Mouse (Mus musculus) embryonic facial prominence, embryonic 14.5 days (tissue): ENCODE results near the gene Plcb4. TPM values are rescaled to one million over a fixed set of nuclear protein-coding genes. Genes with fewer than 3 reads are reported as not detected.

Experiments
- ATAC-seq: fragments of 200-750 bp; cut with Nextera tagmentation; 2 replicates; pipeline ENCODE4 v1.8.0; 2017; ENCODE audit warnings: low read depth, moderate number of reproducible peaks, moderate TSS enrichment
- DNase-seq: peaks from one replicate; pipeline ENCODE4 v3.0.0-alpha.2; 2015; ENCODE audit warnings: low spot score
- H3K27ac ChIP-seq: fragments of 300-500 bp; sonication (generic); replicated peaks from 2 replicates; pipeline ENCODE4 v1.5.1; 2014; ENCODE audit warnings: low read depth, mild to moderate bottlenecking, low read length, moderate library complexity
- H3K27me3 ChIP-seq: fragments of 300-500 bp; sonication (generic); replicated peaks from 2 replicates; pipeline ENCODE4 v1.6.1; 2014; ENCODE audit warnings: low read length; ENCODE audit not compliant: control insufficient read depth, insufficient read depth
- H3K36me3 ChIP-seq: fragments of 300-500 bp; sonication (generic); 2 replicates; pipeline ENCODE4 v1.6.1; 2014; ENCODE audit warnings: low read length, mixed read lengths; ENCODE audit not compliant: control insufficient read depth, insufficient read depth
- H3K4me1 ChIP-seq: fragments of 300-500 bp; sonication (generic); 2 replicates; pipeline ENCODE4 v1.6.1; 2014; ENCODE audit warnings: antibody characterized with exemption, low read length; ENCODE audit not compliant: control insufficient read depth, insufficient read depth
- H3K4me2 ChIP-seq: fragments of 300-500 bp; sonication (generic); 2 replicates; pipeline ENCODE4 v1.6.1; 2014; ENCODE audit warnings: low read depth, mild to moderate bottlenecking, low read length, moderate library complexity, mixed read lengths
- H3K4me3 ChIP-seq: fragments of 300-500 bp; sonication (generic); 2 replicates; pipeline ENCODE4 v1.5.1; 2014; ENCODE audit warnings: low read depth, mild to moderate bottlenecking, low read length
- H3K9ac ChIP-seq: fragments of 300-500 bp; sonication (generic); 2 replicates; pipeline ENCODE4 v1.6.1; 2014; ENCODE audit warnings: low read depth, mild to moderate bottlenecking, low read length, moderate library complexity, mixed read lengths
- H3K9me3 ChIP-seq: fragments of 300-500 bp; sonication (generic); 2 replicates; pipeline ENCODE4 v1.6.1; 2016; ENCODE audit warnings: low read length; ENCODE audit not compliant: control insufficient read depth
- WGBS: fragments of 180-500 bp; shearing (Covaris S2); extraction: QIAGEN DNeasy Blood & Tissue Kit; methylation state at CpG from one replicate; pipeline ENCODE4 v1.1.7; 2014; 5-methylcytosine and 5-hydroxymethylcytosine counted together
- polyA plus RNA-seq: library from polyadenylated mRNA; unstranded; fragments of >200 nt; fragmentation: Nextera tagmentation; extraction: Ambion mirVana; gene quantifications from 2 replicates; pipeline ENCODE4 v1.2.1, GENCODE M21; 2014

Plcb4 gene
- polyA plus RNA-seq, 1 experiment from 2014 or later = 20.8 TPM

DNA sequence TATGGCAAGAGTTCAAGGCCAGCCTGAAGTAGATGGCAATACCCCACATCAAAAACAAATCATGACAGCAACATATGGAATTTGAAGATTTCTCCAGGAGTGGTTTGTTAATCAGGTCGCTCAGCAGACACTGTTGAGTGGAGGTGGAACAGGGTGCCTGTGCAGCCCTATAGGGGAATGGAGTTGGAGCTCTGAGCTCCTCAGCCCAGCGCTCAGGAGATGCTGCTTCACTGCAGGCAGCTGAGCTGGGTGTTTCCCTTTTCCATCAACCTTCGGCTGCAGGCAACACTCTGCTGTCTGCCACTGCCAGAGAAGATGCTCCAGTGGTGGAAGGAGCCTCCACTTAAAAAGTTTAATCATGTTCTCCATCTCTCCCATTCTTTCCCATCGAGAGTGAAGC, 149.5 kb downstream of the Plcb4 start:
- 68% methylated on average over 4 of the region's 4 CpGs for WGBS
- no peak overlapping the region for H3K4me2 ChIP-seq
- no peak overlapping the region for H3K27ac ChIP-seq
- no peaks in the 10 kb centered on the region for H3K4me1 ChIP-seq
- H3K4me3 ChIP-seq = no peak overlapping the region
- no peak overlapping the region for H3K9ac ChIP-seq
- no peaks in the 10 kb centered on the region for H3K9me3 ChIP-seq
- H3K27me3 ChIP-seq = no peaks in the 10 kb centered on the region
- DNase-seq (no peak), ATAC-seq (no peak)
- no peaks in the 10 kb centered on the region for H3K36me3 ChIP-seq

DNA sequence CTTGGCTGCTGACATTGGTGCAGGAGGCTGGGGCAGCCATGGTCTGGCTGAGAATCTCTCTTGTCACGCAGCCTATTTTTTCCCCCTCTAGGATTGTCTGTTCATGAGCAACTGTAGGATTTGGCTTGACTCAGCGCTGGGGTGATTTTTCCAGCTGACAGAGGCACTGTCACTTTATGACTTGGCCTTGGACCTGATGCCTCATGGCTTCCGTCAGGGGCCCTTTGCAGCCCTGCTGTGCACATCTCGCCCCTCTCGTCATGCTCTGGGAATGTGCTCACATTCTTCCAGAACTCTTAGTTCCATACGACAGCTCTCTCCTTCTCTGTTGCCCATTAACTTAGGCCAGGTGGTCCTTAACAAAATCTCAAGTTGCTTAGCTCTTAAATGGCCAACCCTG, 152.0 kb downstream of the Plcb4 start:
- 65% methylated on average over 6 of the region's 6 CpGs for WGBS
- Histone ChIP-seq H3K36me3 (0 out of 2 replicates have a peak, but pooled peaks cover 5% of the 10 kb centered on the region), H3K27me3 (no peaks in the 10 kb centered on the region), H3K27ac (no peak overlapping the region), H3K4me1 (no peaks in the 10 kb centered on the region), H3K4me2 (no peak overlapping the region), H3K9ac (no peak overlapping the region), H3K9me3 (no peaks in the 10 kb centered on the region), H3K4me3 (no peak overlapping the region)
- DNase-seq (no peak), ATAC-seq (no peak)

DNA sequence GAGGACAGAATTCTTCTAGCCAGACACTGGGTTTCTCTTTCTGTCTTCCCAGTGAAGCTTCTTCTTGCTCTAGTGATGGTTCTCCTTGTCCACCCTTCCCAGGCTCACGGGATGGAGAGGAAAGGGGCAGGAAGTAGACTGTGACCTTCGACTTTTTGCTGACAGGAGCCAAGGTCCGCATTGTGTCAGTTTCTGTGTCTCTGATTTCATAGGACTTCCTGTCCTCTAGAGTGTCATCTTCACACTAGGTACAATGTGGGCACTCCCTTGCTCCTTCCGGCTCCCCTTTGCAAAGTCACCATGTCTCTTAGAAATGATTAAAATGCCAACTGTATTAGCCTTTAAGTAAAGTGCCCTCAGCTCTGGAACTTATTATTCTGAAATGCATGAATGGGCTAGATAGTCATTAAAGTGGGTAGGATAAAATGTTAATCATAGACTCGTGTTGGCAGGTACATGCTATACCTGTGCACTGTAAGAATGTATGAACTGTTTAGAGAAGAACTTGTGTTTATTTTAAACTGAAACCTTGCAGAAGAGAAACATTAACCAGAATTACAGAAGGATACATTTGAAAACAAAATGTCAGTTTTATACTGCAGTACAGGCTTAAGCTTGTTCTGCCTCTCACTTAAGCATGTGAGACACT, 152.8 kb downstream of the Plcb4 start:
- Histone ChIP-seq H3K9ac (no peak overlapping the region), H3K27me3 (no peaks in the 10 kb centered on the region), H3K4me2 (no peak overlapping the region), H3K9me3 (no peaks in the 10 kb centered on the region), H3K36me3 (0 out of 2 replicates have a peak, but pooled peaks cover 5% of the 10 kb centered on the region), H3K4me1 (no peaks in the 10 kb centered on the region), H3K27ac (no peak overlapping the region), H3K4me3 (no peak overlapping the region)
- ATAC-seq = no peak
- WGBS = 49% methylated on average over 5 of the region's 5 CpGs
- no peak for DNase-seq

DNA sequence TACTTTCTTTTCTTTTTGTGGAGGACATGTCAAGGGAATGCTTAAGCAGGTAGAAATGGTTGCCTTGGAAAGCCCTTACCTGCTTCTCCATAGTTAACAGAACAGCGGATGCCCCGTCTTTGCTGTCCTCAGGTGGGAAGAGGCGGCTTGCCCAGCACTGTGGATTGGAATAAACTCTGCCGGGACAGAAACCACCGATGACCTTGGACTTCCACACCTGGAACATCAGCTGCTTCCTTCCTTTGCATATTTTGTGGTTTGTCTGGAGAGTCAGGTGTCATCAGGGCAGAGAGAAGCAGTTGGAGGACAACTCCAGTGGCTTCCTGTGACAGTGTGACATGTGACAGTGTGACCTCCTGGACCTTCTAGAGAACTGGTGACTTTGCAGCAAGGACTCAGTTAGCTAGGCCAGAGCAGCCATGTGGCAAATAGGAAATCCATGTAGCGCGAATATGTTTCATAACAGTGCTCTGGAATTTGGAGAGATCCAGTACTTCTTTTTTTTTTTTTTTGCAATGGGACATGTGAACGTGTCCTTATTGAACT, 154.0 kb downstream of the Plcb4 start:
- Histone ChIP-seq H3K9me3 (no peaks in the 10 kb centered on the region), H3K9ac (no peak overlapping the region), H3K4me1 (no peaks in the 10 kb centered on the region), H3K4me3 (no peak overlapping the region), H3K27me3 (no peaks in the 10 kb centered on the region), H3K27ac (no peak overlapping the region), H3K36me3 (0 out of 2 replicates have a peak, but pooled peaks cover 5% of the 10 kb centered on the region), H3K4me2 (no peak overlapping the region)
- DNase-seq = no peak
- 88% methylated on average over 8 of the region's 8 CpGs for WGBS
- no peak for ATAC-seq

DNA sequence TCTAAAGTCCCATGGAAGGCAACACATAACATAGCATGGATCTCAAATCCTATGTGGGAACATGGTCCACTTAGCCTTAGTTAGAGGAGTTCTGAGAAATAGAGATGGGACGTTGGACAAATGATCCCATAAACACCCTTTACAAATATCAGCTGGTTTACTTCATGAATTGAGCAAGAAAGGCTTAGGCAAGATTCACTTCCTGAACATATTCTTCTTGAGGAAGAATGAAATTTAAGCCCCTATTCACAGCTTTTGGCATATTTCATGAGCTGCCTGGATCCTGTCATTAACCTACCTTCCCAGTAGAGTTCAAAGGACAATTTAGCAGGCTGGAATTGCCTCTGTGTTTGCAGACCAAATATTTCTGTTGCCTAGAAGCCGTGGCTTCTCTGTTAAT, 161.9 kb downstream of the Plcb4 start:
- WGBS = 63% methylated on average over 2 of the region's 2 CpGs
- ATAC-seq = no peak

DNA sequence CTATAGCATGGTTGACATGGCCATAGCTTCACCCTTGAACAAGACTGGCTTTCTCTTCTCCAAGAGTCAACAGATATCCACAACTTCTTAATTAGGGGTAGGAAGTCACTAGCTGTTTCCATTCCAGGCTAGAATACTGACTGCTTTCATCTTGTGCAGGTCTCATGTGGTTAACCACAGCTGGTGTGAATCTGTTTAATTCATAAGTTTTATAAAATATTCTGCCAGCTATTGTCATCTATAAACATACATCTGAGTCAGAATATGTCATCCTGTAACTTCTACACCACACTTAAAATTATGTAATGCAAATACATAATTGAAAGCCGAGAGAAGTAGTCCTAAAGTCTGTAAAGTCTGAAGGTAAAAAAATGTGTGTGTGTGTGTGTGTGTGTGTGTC, 164.9 kb downstream of the Plcb4 start:
- H3K4me1 ChIP-seq = no peaks in the 10 kb centered on the region
- no peak overlapping the region for H3K4me3 ChIP-seq
- no peak overlapping the region for H3K27ac ChIP-seq
- no peaks in the 10 kb centered on the region for H3K36me3 ChIP-seq
- DNase-seq = no peak
- no peak overlapping the region for H3K9ac ChIP-seq
- no peaks in the 10 kb centered on the region for H3K9me3 ChIP-seq
- no peak for ATAC-seq
- H3K4me2 ChIP-seq = no peak overlapping the region
- H3K27me3 ChIP-seq = no peaks in the 10 kb centered on the region
- 76% methylated on average over 1 of the region's 1 CpGs for whole genome bisulfite sequencing

More for the DNA sequence above, 161.9 kb downstream of the Plcb4 start:
- H3K9me3 ChIP-seq = no peaks in the 10 kb centered on the region
- no peak overlapping the region for H3K9ac ChIP-seq
- H3K4me3 ChIP-seq = no peak overlapping the region
- H3K4me1 ChIP-seq = no peaks in the 10 kb centered on the region
- no peak for DNase-seq
- no peaks in the 10 kb centered on the region for H3K36me3 ChIP-seq
- no peaks in the 10 kb centered on the region for H3K27me3 ChIP-seq
- no peak overlapping the region for H3K4me2 ChIP-seq
- H3K27ac ChIP-seq = no peak overlapping the region

DNA sequence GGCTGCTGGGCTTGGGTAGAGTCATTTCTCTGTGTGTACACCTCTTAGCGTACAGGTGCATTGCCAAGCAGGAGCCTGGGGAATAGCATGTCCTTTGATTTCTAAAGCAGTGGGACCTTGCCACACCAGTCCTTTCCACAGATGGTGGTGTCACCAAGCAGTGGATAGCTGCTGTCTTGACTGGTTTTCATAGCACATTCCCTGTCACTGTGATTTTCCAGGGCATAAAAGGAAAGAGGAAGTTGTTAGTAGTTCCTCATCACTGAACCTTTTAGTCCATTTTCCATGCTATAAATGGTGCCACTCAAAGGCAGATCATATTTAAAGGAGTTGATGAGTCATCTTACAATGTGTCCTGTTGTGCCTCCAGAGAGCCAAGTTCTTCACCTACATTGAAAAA, 165.9 kb downstream of the Plcb4 start:
- H3K36me3 ChIP-seq = no peaks in the 10 kb centered on the region
- no peak overlapping the region for H3K4me2 ChIP-seq
- H3K4me1 ChIP-seq = no peaks in the 10 kb centered on the region; the same call in 1 of the 2 replicates
- 90% methylated on average over 1 of the region's 1 CpGs for WGBS
- DNase-seq (no peak), ATAC-seq (no peak)
- no peak overlapping the region for H3K9ac ChIP-seq
- no peaks in the 10 kb centered on the region for H3K9me3 ChIP-seq
- no peak overlapping the region for H3K4me3 ChIP-seq
- H3K27ac ChIP-seq = no peak overlapping the region
- H3K27me3 ChIP-seq = no peaks in the 10 kb centered on the region

DNA sequence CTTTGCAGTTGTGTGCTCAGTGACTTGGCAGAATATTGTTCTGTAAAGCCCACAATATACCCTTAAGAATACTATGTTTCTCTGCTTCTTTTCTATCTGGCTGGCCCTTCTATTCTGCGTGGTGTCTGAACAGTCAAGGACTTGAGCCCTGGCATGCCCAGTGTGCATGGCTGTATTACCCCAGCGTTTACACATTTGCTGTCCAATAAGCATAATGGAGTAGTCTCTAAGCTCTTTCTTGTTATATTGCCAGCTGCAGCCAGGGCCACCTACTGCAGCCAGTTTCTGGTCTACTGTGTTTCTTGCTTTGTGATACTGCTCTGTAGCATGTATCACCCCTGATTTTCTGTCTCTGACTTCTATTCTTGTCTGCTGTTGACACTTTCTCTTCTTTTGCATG, 166.8 kb downstream of the Plcb4 start:
- ATAC-seq = no peak
- Histone ChIP-seq H3K4me1 (no peaks in the 10 kb centered on the region; the same call in 1 of the 2 replicates), H3K9ac (no peak overlapping the region), H3K27me3 (no peaks in the 10 kb centered on the region), H3K27ac (no peak overlapping the region), H3K9me3 (no peaks in the 10 kb centered on the region), H3K4me3 (no peak overlapping the region), H3K36me3 (no peaks in the 10 kb centered on the region), H3K4me2 (no peak overlapping the region)
- WGBS = 77% methylated on average over 2 of the region's 2 CpGs
- no peak for DNase-seq
